Mouse (Mus musculus): ENCODE results near the gene Gm28041. TPM values are rescaled to one million over a fixed set of nuclear protein-coding genes. Genes with fewer than 3 reads are reported as not detected.
A peak's percentile ranks its signal among the peaks of the same experiment; 100 is the strongest.
"Not testable (repeated sequence)": the region's sequence is repeated elsewhere in the genome, so short reads cannot be mapped to it uniquely, and the experiment has no call there.

Gene Gm28041
- polyA plus RNA-seq, 1 experiment from 2014 or later: 0.49 TPM

DNA sequence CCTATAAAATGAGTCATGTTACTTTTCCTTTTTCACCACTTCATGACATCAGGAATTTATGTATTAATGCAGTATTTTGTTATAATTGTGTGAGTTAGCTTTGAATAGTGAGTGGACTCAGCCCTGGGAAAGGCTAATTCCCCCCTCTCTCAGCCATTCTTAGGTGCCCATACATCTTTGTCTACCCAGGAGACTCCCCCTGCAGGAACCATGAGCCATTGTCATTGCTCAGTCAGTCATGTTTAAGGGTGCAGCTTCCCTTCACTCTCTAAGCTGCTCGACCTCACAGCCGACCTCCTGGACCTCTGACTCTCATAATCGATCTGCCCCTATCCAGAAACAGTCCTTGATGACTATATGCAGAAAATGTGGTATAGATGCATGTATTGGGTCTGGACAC is 722 bp upstream of the Gm28041 start:
- not testable (repeated sequence) for H3K9ac ChIP-seq (ENCODE audit: low read depth, low read length); H3K36me3 ChIP-seq (ENCODE audit: control insufficient read depth, insufficient read depth, low read length); H3K4me2 ChIP-seq; ATAC-seq (replicated peaks; ENCODE audit: insufficient number of reproducible peaks, low FRiP score, low TSS enrichment); H3K4me1 ChIP-seq (ENCODE audit: control insufficient read depth, insufficient read depth, low read length); H3K9me3 ChIP-seq (replicated peaks; ENCODE audit: control insufficient read depth, low read length); H3K27ac ChIP-seq (ENCODE audit: low read depth, low read length); H3K27me3 ChIP-seq (ENCODE audit: control insufficient read depth, insufficient read depth, low read length); H3K4me3 ChIP-seq (ENCODE audit: low read depth, low read length)
- 79% methylated on average over 3 of the region's 3 CpGs for WGBS (ENCODE audit: insufficient replicate concordance)

DNA sequence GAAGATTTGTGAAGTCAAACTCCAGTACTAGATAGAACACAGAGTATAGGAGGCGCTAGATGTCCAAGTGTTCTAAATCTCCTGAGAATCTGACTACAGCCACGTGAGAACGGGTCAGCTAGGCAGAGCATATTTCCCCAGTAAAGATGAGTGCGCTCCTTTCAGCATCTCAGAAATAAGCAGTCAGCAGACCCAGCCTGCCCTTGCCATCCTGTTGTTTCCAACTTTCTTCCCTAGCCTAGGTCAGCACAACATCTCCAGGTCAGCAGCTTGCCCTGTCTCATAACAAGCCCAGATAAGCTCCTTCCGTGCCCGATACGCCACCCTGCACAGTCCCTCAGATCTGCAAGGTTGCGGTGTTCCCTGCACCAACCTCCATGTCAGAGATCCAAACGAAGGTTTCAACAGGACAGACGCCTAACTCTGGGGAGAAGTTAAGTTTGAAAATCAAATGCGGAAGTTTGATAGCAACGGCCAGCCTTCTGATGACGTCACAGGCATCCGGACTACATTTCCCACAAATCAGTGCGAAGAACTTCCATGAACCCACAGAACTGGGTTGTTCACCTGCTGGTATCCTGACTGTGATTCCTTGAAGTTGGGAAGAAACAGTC is 15.3 kb downstream of the Gm28041 start, which contains the start of the genes Gm28044 and Zfp953:
TSS of gene Gm28044 (minus strand) at position 406 of the 614 bp plus-strand sequence.
TSS of gene Zfp953 (minus strand) at position 475 of the 614 bp plus-strand sequence.
- no peaks in the 10 kb centered on the region for H3K27me3 ChIP-seq (ENCODE audit: control insufficient read depth, insufficient read depth, low read length)
- H3K4me1 ChIP-seq (ENCODE audit: control insufficient read depth, insufficient read depth, low read length): no peaks in the 10 kb centered on the region
- 0% methylated on average over 15 of the region's 15 CpGs for WGBS (ENCODE audit: insufficient replicate concordance)
- H3K9me3 ChIP-seq (replicated peaks; ENCODE audit: control insufficient read depth, low read length): no peaks in the 10 kb centered on the region
- H3K4me2 ChIP-seq: peak within 1 kb of the TSS; percentile 74
- H3K4me3 ChIP-seq (ENCODE audit: low read depth, low read length): peak within 1 kb of the TSS; percentile 73
- peak within 1 kb of the TSS; percentile 62 for H3K27ac ChIP-seq (ENCODE audit: low read depth, low read length)
- H3K9ac ChIP-seq (ENCODE audit: low read depth, low read length): peak within 1 kb of the TSS; percentile 86
- no peaks in the 10 kb centered on the region for H3K36me3 ChIP-seq (ENCODE audit: control insufficient read depth, insufficient read depth, low read length)
- ATAC-seq (replicated peaks; ENCODE audit: insufficient number of reproducible peaks, low FRiP score, low TSS enrichment): peak; percentile 80

DNA sequence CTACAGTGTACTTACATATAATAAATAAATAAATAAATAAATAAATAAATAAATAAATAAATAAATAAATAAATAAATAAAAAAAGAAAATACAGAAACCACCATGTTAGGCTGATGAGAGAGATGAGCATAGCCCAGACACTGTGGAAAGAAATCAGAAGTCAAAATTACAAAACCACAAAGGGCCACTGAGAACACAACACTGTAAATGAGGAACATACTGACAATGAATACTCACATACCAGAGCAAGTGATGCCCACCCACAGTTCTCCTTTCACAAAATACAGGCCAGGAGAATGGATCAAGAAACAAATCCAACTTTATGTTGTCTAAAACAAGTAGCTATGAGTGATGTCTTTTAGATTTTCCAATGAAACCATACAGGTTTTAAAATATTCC is 23.7 kb downstream of the Gm28041 start:
- H3K27ac ChIP-seq (ENCODE audit: low read depth, low read length): no peak overlapping the region
- H3K4me3 ChIP-seq (ENCODE audit: low read depth, low read length): no peak overlapping the region
- ATAC-seq (replicated peaks; ENCODE audit: insufficient number of reproducible peaks, low FRiP score, low TSS enrichment): no peak
- H3K4me2 ChIP-seq: no peak overlapping the region
- no peaks in the 10 kb centered on the region for H3K4me1 ChIP-seq (ENCODE audit: control insufficient read depth, insufficient read depth, low read length)
- H3K9ac ChIP-seq (ENCODE audit: low read depth, low read length): no peak overlapping the region
- no peaks in the 10 kb centered on the region for H3K27me3 ChIP-seq (ENCODE audit: control insufficient read depth, insufficient read depth, low read length)
- H3K36me3 ChIP-seq (ENCODE audit: control insufficient read depth, insufficient read depth, low read length): no peaks in the 10 kb centered on the region
- no peaks in the 10 kb centered on the region for H3K9me3 ChIP-seq (replicated peaks; ENCODE audit: control insufficient read depth, low read length)

DNA sequence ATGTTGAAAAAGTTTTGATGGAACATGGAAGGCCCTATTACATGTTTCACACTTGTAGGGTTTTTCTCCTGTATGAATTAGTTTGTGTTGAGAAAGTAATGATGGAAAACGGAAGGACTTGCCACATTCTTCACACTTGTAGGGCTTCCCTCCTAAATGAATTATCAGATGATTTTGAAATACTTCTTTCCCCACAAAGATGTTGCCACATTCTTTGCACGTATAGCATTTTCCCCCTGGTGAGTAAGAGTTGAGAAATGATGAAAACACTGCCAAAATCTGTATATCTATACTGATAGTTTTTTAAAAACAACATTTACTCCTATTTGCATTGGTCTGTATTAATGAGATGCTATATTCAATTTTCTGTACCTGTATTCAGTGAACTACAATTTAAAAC is 32.1 kb downstream of the Gm28041 start:
- Histone ChIP-seq H3K4me2 (no peak overlapping the region), H3K9ac (ENCODE audit: low read depth, low read length) (no peak overlapping the region), H3K27ac (ENCODE audit: low read depth, low read length) (no peak overlapping the region), H3K36me3 (ENCODE audit: control insufficient read depth, insufficient read depth, low read length) (peaks cover 4% of the 10 kb centered on the region), H3K4me3 (ENCODE audit: low read depth, low read length) (no peak overlapping the region), H3K27me3 (ENCODE audit: control insufficient read depth, insufficient read depth, low read length) (no peaks in the 10 kb centered on the region), H3K9me3 (replicated peaks; ENCODE audit: control insufficient read depth, low read length) (no peaks in the 10 kb centered on the region), H3K4me1 (ENCODE audit: control insufficient read depth, insufficient read depth, low read length) (no peaks in the 10 kb centered on the region)
- no peak for ATAC-seq (replicated peaks; ENCODE audit: insufficient number of reproducible peaks, low FRiP score, low TSS enrichment)
- 85% methylated on average over 2 of the region's 2 CpGs for WGBS (ENCODE audit: insufficient replicate concordance)

DNA sequence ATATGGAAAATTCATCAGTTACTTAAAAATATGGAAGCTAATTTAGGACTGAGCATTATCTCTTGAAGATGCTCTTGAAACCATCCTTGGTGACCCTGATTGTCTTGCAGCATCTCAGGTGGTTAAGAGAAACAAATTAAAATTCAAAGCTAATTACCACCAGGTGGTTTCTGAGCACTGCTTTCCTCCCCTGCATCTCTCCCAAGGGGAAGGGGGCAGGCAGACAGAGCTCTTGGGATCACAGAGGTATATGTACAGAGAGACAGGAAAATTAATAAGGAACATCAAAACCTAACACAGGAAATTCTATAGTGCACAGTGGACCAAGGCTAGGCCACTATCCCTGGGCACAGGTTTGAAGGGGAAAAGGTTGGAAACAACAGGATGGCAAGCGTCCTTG is 42.7 kb downstream of the Gm28041 start:
- no peak overlapping the region for H3K27ac ChIP-seq (ENCODE audit: low read depth, low read length)
- peak overlapping the region; percentile 58 for H3K4me3 ChIP-seq (ENCODE audit: low read depth, low read length)
- no peaks in the 10 kb centered on the region for H3K27me3 ChIP-seq (ENCODE audit: control insufficient read depth, insufficient read depth, low read length)
- no peaks in the 10 kb centered on the region for H3K36me3 ChIP-seq (ENCODE audit: control insufficient read depth, insufficient read depth, low read length)
- ATAC-seq (replicated peaks; ENCODE audit: insufficient number of reproducible peaks, low FRiP score, low TSS enrichment): 0 out of 2 replicates have a peak, but pooled peaks have one; percentile 14
- no peaks in the 10 kb centered on the region for H3K9me3 ChIP-seq (replicated peaks; ENCODE audit: control insufficient read depth, low read length)
- WGBS (ENCODE audit: insufficient replicate concordance): 76% methylated on average over 1 of the region's 1 CpGs
- peaks cover 4% of the 10 kb centered on the region for H3K4me1 ChIP-seq (ENCODE audit: control insufficient read depth, insufficient read depth, low read length)
- H3K9ac ChIP-seq (ENCODE audit: low read depth, low read length): peak overlapping the region; percentile 69
- peak overlapping the region; percentile 64 for H3K4me2 ChIP-seq

DNA sequence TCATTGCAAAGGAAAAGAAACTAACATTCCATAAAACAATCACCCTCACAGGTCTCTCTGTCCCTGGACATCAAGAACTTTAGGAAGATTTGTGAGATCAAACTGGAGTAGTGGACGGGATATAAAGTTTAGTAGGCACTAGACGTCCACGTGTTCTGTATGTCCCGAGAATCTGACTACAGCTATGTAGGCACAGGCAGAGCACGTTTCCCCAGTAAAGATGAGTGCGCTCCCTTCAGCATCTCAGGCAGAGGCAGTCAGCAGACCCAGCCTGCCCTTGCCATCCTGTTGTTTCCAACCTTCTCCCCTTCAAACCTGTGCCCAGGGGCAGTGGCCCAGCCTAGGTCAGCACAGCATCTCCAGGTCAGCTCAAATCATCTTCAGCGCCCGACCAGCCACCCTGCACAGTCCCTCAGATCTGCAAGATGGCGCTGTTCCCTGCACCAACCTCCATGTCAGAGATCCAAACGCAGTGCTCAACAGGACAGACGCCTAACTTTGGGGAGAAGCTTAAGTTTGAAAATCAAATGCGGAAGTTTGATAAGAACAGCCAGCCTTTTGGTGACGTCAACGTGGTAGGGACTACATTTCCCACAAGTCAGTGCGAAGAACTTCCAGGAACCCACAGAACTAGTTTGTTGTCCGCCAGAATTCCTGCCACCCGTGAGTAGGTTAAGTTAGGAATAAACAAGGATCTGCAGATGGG is 43.4 kb downstream of the Gm28041 start, which contains the start of gene Zfp595:
TSS of gene Zfp595 (minus strand) at position 552 of the 706 bp plus-strand sequence.
- H3K4me3 ChIP-seq (ENCODE audit: low read depth, low read length): peak within 1 kb of the TSS; percentile 58
- peaks cover 4% of the 10 kb centered on the region for H3K4me1 ChIP-seq (ENCODE audit: control insufficient read depth, insufficient read depth, low read length)
- H3K4me2 ChIP-seq: peak within 1 kb of the TSS; percentile 64
- H3K27ac ChIP-seq (ENCODE audit: low read depth, low read length): 0 out of 2 replicates have a peak within 1 kb of the TSS, but pooled peaks have one; percentile 24
- H3K9ac ChIP-seq (ENCODE audit: low read depth, low read length): peak within 1 kb of the TSS; percentile 69
- H3K36me3 ChIP-seq (ENCODE audit: control insufficient read depth, insufficient read depth, low read length): no peaks in the 10 kb centered on the region
- H3K27me3 ChIP-seq (ENCODE audit: control insufficient read depth, insufficient read depth, low read length): no peaks in the 10 kb centered on the region
- WGBS (ENCODE audit: insufficient replicate concordance): 15% methylated on average over 17 of the region's 17 CpGs
- H3K9me3 ChIP-seq (replicated peaks; ENCODE audit: control insufficient read depth, low read length): no peaks in the 10 kb centered on the region
- ATAC-seq (replicated peaks; ENCODE audit: insufficient number of reproducible peaks, low FRiP score, low TSS enrichment): peak; percentile 88

DNA sequence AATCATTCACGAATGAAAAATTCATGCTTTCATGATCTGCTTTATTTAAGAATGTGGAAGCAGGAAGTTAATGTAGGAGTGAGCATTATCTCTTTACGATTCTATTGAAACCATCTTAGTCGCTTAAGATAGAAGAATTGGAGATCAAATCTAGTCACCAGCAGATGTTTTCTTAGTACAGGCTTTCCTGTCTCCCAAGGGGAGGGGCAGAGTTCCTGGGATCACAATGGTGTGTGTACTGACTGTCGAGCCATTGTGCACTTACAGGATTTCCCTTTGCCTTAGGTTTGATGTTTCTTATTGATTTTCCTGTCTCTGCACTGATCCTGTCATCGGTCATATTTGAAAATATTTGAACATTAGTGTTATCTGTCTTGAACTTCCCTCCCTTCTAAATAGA is 68.8 kb downstream of the Gm28041 start:
- Histone ChIP-seq H3K27me3 (ENCODE audit: control insufficient read depth, insufficient read depth, low read length) (no peaks in the 10 kb centered on the region), H3K36me3 (ENCODE audit: control insufficient read depth, insufficient read depth, low read length) (no peaks in the 10 kb centered on the region), H3K9me3 (replicated peaks; ENCODE audit: control insufficient read depth, low read length) (no peaks in the 10 kb centered on the region), H3K9ac (ENCODE audit: low read depth, low read length) (peak overlapping the region; percentile 49; the same call in 1 of the 2 replicates), H3K4me1 (ENCODE audit: control insufficient read depth, insufficient read depth, low read length) (no peaks in the 10 kb centered on the region), H3K4me2 (peak overlapping the region; percentile 92), H3K27ac (ENCODE audit: low read depth, low read length) (no peak overlapping the region), H3K4me3 (ENCODE audit: low read depth, low read length) (peak overlapping the region; percentile 62)
- ATAC-seq (replicated peaks; ENCODE audit: insufficient number of reproducible peaks, low FRiP score, low TSS enrichment): peak; percentile 43
- WGBS (ENCODE audit: insufficient replicate concordance): 30% methylated on average over 5 of the region's 5 CpGs

DNA sequence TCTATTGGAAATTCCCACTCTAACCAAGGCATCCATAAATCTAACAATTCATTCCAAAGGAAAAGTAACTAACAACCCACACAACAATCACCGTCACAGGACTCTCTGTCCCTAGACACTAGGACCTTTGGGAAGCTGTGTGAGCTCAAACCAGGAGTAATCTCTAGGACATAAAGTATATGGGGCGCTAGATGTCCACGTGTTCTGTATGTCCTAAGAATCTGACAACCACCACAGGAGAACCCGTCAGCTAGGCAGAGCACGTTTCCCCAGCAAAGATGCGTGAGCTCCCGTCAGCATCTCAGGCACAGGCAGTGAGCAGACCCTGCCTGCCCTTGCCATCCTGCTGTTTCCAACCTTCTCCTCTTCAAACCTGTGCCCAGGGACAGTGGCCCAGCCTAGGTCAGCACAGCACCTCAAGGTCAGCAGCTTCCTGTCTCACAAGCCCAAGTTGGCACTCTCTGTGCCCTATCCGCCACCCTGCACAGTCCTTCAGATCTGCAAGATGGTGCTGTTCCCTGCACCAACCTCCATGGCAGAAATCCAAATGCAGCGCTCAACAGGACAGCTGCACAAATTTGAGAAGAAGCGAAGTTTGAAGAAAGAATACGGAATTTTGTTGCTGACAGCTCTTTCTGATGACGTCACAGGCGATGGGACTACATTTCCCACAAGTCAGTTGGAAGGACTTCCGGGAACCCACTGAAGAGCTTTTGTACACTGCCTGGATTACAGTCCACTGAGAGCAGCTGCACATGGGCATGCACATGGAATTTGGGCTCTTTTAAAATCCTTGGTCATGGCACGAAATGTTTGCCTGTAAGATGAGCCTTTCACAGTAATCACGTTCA is 69.5 kb downstream of the Gm28041 start, which contains the start of gene Zfp457:
TSS of gene Zfp457 (minus strand) at position 664 of the 851 bp plus-strand sequence.
- Histone ChIP-seq H3K36me3 (ENCODE audit: control insufficient read depth, insufficient read depth, low read length) (no peaks in the 10 kb centered on the region), H3K4me3 (ENCODE audit: low read depth, low read length) (peak within 1 kb of the TSS; percentile 62), H3K4me1 (ENCODE audit: control insufficient read depth, insufficient read depth, low read length) (no peaks in the 10 kb centered on the region), H3K27ac (ENCODE audit: low read depth, low read length) (0 out of 2 replicates have a peak within 1 kb of the TSS, but pooled peaks have one; percentile 2), H3K4me2 (peak within 1 kb of the TSS; percentile 92), H3K27me3 (ENCODE audit: control insufficient read depth, insufficient read depth, low read length) (no peaks in the 10 kb centered on the region), H3K9me3 (replicated peaks; ENCODE audit: control insufficient read depth, low read length) (no peaks in the 10 kb centered on the region), H3K9ac (ENCODE audit: low read depth, low read length) (peak within 1 kb of the TSS; percentile 89)
- ATAC-seq (replicated peaks; ENCODE audit: insufficient number of reproducible peaks, low FRiP score, low TSS enrichment): peak; percentile 96
- 12% methylated on average over 16 of the region's 16 CpGs for WGBS (ENCODE audit: insufficient replicate concordance)

All from heart, embryonic 11.5 days (tissue).